Mouse (Mus musculus) embryonic facial prominence, embryonic 13.5 days (tissue): Measurements from ENCODE around the gene Polr3g. TPM values are rescaled to one million over a fixed set of nuclear protein-coding genes. Genes with fewer than 3 reads are reported as not detected.
A peak's percentile ranks its signal among the peaks of the same experiment; 100 is the strongest.
"Not testable (repeated sequence)": the region's sequence is repeated elsewhere in the genome, so short reads cannot be mapped to it uniquely, and the experiment has no call there.

Experiments used
- ATAC-seq: fragments of 200-750 bp; cut with Nextera tagmentation; 2 replicates; pipeline ENCODE4 v1.8.0; 2017; ENCODE audit warnings: low read depth; ENCODE audit not compliant: insufficient number of reproducible peaks, insufficient read depth, low FRiP score, low TSS enrichment
- H3K27ac ChIP-seq: fragments of 300-500 bp; sonication (generic); 2 replicates; pipeline ENCODE4 v1.5.1; 2015; ENCODE audit warnings: moderate library complexity, mild to moderate bottlenecking, inconsistent platforms
- H3K27me3 ChIP-seq: fragments of 300-500 bp; sonication (generic); 2 replicates; pipeline ENCODE4 v1.6.1; 2015; ENCODE audit warnings: mild to moderate bottlenecking, inconsistent platforms
- H3K36me3 ChIP-seq: fragments of 300-500 bp; sonication (generic); 2 replicates; pipeline ENCODE4 v1.6.1; 2015; ENCODE audit warnings: mild to moderate bottlenecking, inconsistent platforms
- H3K4me1 ChIP-seq: fragments of 300-500 bp; sonication (generic); 2 replicates; pipeline ENCODE4 v1.6.1; 2015; ENCODE audit warnings: inconsistent platforms
- H3K4me2 ChIP-seq: fragments of 300-500 bp; sonication (generic); 2 replicates; pipeline ENCODE4 v1.6.1; 2015; ENCODE audit warnings: moderate library complexity, mild to moderate bottlenecking, inconsistent platforms
- H3K4me3 ChIP-seq: fragments of 300-500 bp; sonication (generic); 2 replicates; pipeline ENCODE4 v1.5.1; 2015; ENCODE audit warnings: mild to moderate bottlenecking, inconsistent platforms
- H3K9ac ChIP-seq: fragments of 300-500 bp; sonication (generic); 2 replicates; pipeline ENCODE4 v1.6.1; 2015; ENCODE audit warnings: mild to moderate bottlenecking, inconsistent platforms
- H3K9me3 ChIP-seq: fragments of 300-500 bp; sonication (generic); 2 replicates; pipeline ENCODE4 v1.6.1; 2016; ENCODE audit warnings: inconsistent platforms
- WGBS: fragments of 180-500 bp; shearing (Covaris S2); methylation state at CpG from one replicate; pipeline ENCODE4 v1.1.7; 2015; ENCODE audit warnings: mixed read lengths; 5-methylcytosine and 5-hydroxymethylcytosine counted together
- polyA plus RNA-seq: library from polyadenylated mRNA; unstranded; fragments of >200 nt; fragmentation: Nextera tagmentation; extraction: Ambion mirVana; gene quantifications from 2 replicates; pipeline ENCODE4 v1.2.1, GENCODE M21; 2015

Polr3g gene
- polyA plus RNA-seq, result 18.3 and 19.4 TPM in 2 replicates

DNA sequence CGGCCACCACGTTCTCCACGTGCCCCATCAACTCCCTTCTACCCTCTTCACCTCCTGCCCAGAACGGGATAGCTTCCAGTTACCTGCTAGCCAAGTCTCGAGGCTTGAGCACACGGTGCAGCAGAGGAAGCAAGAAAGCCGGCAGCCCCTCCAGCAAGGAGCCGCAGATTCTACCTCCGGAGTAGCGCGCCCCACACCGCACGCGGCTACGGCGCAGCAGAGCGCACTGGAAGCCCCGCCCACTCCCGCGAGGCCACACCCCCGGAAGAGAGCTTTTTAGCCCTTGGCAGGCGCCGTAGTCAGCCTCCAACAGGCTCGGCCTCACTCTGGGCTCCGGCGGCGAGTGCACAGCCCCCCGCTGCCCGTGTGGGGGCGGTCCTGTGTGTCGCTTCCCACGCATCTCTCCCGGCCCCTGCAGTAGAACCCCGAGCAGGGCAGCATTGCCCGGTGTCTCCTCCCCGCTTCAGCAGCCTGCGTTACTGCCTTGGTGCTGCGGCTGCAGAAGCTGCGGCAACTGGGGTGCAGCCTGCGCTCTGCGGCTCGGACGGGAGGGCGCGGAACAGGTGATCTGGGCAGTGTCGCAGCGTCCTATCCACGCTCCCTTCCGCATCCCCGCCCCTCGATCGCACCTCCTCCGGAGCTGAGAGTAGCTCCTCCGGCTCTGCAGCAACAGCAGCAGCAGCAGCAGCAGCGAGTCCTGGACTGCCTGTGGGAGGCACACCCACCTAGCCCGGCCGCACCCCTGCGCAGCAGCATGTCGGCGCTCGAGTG, at the start of gene Polr3g, which contains the start of gene Mblac2:
Polr3g (minus strand) TSS at position 239 of the 771 bp plus-strand sequence.
Mblac2 (plus strand) TSS at position 567 of the 771 bp plus-strand sequence.
- Histone ChIP-seq H3K9me3 (no peaks in the 10 kb centered on the region), H3K27ac (peak within 1 kb of the TSS; percentile 90), H3K4me1 (peaks cover 23% of the 10 kb centered on the region), H3K27me3 (no peaks in the 10 kb centered on the region), H3K9ac (peak within 1 kb of the TSS; percentile 81), H3K4me3 (peak within 1 kb of the TSS; percentile 81), H3K36me3 (no peaks in the 10 kb centered on the region), H3K4me2 (peak within 1 kb of the TSS; percentile 98)
- peak; percentile 97 for ATAC-seq
- under 1% methylated on average over 61 of the region's 61 CpGs for WGBS

DNA sequence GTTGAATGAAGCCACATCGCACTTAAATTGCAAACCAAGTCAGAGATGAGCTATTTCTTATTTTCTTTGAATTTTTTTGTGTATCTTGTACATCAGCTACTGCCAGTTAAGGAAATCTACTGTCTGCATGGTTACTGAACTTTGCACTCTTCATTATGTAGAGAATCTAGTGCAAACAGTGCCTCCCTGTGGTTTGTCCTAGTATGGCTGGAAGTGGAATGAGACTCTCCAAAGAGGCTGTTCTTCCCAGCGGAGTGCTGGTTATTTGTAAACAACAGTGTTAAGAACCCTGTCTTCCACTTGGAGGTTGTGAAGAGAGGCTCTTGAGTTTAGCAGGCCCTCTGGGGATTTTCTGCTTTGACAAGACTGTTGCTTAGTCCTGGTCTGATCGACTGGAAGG, 49.6 kb upstream of the Polr3g start:
- no peaks in the 10 kb centered on the region; the same call in 1 of the 2 replicates for H3K36me3 ChIP-seq
- no peak overlapping the region for H3K4me3 ChIP-seq
- 35% methylated on average over 3 of the region's 3 CpGs for WGBS
- H3K4me1 ChIP-seq, result no peaks in the 10 kb centered on the region
- H3K9me3 ChIP-seq, result no peaks in the 10 kb centered on the region
- no peak overlapping the region for H3K27ac ChIP-seq
- ATAC-seq, result no peak
- no peak overlapping the region for H3K9ac ChIP-seq
- no peaks in the 10 kb centered on the region for H3K27me3 ChIP-seq
- no peak overlapping the region for H3K4me2 ChIP-seq

DNA sequence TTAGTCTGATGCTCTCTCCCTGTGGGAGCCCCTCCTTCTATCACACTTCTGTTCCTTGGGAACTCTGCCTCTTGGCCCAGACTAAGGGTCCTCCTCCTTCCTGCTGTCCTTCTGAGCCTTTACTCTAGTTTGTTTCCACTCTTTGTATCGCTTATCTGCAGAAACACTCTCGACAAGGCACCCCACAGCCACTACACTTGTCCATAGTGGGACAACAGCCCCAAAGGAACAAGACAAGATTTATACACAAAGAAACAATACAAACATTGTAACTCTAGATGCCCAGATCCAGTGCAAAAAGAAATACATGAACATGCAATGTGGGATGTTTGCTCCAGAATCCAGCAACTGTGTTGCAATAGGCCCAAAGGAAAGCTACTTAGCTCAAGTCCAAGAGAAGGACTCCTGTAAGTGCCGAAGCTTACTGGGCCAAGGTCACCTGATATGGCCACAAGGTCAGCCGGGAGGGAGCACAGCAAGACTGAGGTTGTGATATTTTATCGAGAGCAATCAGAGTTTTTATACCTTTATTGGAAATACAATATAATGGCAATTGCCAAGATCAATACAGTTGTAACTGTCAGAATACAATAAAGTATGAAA, 46.3 kb upstream of the Polr3g start:
- H3K4me1 ChIP-seq, result no peaks in the 10 kb centered on the region
- no peaks in the 10 kb centered on the region; the same call in 1 of the 2 replicates for H3K36me3 ChIP-seq
- WGBS, result 85% methylated on average over 5 of the region's 5 CpGs
- H3K27me3 ChIP-seq, result no peaks in the 10 kb centered on the region
- H3K9ac ChIP-seq, result no peak overlapping the region
- no peak overlapping the region for H3K27ac ChIP-seq
- no peak overlapping the region for H3K4me3 ChIP-seq
- H3K9me3 ChIP-seq, result no peaks in the 10 kb centered on the region
- H3K4me2 ChIP-seq, result no peak overlapping the region
- no peak for ATAC-seq

DNA sequence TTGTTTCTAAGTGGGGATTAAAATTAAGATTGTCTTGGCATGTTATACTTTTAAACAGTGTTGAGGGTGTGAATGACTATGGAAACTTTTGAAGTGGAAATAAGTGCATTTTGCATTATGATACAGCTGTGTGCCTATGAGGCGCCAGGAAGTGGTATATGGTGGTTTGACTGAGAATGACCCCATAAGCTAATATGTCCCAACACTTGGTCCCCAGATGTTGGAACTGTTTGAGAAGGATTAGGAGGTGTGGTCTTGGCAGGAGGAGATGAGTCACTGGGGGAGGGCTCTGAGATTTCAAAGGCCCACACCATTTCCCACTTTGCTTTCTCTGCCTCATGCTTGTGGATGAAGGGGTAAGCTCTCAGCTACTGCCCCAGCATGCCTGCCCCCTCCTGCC, 44.5 kb upstream of the Polr3g start:
- Histone ChIP-seq H3K36me3 (no peaks in the 10 kb centered on the region; the same call in 1 of the 2 replicates), H3K4me1 (no peaks in the 10 kb centered on the region), H3K27me3 (no peaks in the 10 kb centered on the region), H3K4me2 (no peak overlapping the region), H3K4me3 (no peak overlapping the region), H3K27ac (no peak overlapping the region), H3K9me3 (no peaks in the 10 kb centered on the region), H3K9ac (no peak overlapping the region)
- 87% methylated on average over 1 of the region's 1 CpGs for WGBS
- no peak for ATAC-seq

DNA sequence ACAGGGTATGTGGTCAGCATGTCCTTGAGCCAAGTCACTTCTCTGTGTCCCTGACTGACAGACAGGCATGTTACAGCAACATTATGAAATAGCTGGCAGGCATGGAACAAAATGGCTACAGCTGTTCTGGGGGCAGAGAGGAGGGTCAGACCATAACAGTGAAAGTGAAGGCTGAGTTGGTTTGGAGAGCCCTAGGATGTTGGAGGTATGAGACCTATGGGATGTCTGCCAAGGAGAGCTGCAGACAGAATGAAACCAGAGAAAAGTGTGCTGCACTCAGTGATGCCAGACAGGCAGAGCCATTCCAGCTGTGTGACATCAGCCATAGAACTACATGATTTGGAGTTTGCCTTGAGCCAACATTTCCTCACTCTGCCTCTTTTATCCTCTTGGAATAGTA, 44.1 kb upstream of the Polr3g start:
- H3K27ac ChIP-seq, result no peak overlapping the region
- H3K9me3 ChIP-seq, result no peaks in the 10 kb centered on the region
- no peak overlapping the region for H3K4me2 ChIP-seq
- no peaks in the 10 kb centered on the region; the same call in 1 of the 2 replicates for H3K36me3 ChIP-seq
- H3K4me3 ChIP-seq, result no peak overlapping the region
- H3K9ac ChIP-seq, result no peak overlapping the region
- no peaks in the 10 kb centered on the region for H3K27me3 ChIP-seq
- no peaks in the 10 kb centered on the region for H3K4me1 ChIP-seq
- ATAC-seq, result no peak

DNA sequence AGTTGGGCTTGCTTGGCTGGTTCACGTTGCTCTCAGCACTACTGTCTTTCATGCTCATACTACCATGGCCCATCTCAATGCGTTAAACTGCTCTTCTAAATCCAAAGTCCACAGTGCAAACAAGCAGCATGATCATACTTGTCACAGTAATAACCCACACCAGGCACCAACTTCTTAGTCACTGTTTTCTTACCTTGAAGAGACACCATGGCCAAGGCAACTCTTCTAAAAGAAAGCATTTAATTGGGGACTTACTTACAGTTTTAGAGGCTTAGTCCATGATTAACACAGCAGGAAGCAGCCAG, 33.2 kb upstream of the Polr3g start:
- no peak overlapping the region for H3K4me2 ChIP-seq
- WGBS, result 31% methylated on average over 2 of the region's 2 CpGs
- no peak for ATAC-seq

DNA sequence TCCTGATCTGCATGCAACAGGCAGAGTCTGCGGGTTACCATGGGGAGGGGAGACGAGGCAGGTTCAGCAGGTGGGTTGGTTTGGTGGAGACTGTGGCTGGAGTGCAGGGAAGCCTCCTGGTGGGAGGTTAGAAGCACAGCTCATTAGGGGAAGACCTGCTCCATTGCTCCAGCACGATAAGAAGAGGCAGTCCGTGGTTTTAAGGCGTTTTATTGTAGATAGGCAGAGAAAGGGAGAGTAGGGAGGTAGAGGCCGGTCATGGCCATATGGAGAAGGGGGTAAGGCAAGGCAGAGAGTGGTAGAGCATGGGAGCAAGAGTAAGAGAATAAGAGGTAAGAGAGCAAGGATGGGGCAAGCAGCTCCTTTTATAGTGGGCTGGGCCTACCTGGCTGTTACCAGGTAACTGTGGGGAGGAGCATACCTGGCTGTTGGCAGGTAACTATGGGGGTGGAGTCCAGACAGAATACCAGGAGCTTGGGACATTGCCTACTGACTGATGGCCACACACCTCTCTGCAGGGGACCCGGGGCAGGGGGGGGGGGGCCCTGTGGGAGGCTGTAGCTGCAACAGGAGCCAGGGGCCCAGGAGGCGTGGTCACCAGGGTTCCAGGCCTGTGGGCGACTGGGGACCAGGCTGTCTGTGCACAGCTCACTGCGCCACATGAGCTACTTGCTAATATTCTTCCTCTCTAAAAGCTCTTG, 32.7 kb upstream of the Polr3g start:
- ATAC-seq, result peak; percentile 43; the same call in 1 of the 2 replicates
- Histone ChIP-seq H3K9ac (no peak overlapping the region), H3K27me3 (no peaks in the 10 kb centered on the region), H3K4me3 (no peak overlapping the region), H3K36me3 (no peaks in the 10 kb centered on the region), H3K4me2 (no peak overlapping the region), H3K9me3 (no peaks in the 10 kb centered on the region), H3K4me1 (no peaks in the 10 kb centered on the region), H3K27ac (no peak overlapping the region)
- 44% methylated on average over 10 of the region's 10 CpGs for WGBS

More for the DNA sequence above, 33.2 kb upstream of the Polr3g start:
- no peak overlapping the region for H3K4me3 ChIP-seq
- no peaks in the 10 kb centered on the region for H3K9me3 ChIP-seq
- no peaks in the 10 kb centered on the region for H3K4me1 ChIP-seq
- H3K36me3 ChIP-seq, result no peaks in the 10 kb centered on the region
- no peak overlapping the region for H3K9ac ChIP-seq
- no peaks in the 10 kb centered on the region for H3K27me3 ChIP-seq
- no peak overlapping the region for H3K27ac ChIP-seq

DNA sequence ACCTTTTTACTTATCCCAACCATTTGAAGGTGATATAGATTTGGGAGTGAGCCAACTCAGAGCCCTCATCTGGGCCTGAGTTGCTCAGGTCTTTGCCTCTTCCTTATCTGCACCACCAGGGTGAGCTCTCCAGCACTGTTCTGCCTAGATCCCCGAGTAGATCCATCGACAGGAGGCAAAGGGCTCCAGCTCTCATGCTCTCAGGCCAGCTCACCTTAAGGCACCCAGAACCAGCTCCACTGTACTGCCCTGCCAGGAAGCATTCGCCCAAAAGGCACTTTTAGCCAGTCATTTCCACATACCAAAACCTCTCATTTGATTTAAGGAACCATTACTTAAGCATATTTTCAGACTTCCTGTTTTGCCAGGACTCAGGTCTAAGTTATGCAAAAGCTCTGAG, 30.1 kb upstream of the Polr3g start:
- no peaks in the 10 kb centered on the region for H3K9me3 ChIP-seq
- no peak overlapping the region for H3K4me2 ChIP-seq
- H3K27ac ChIP-seq, result no peak overlapping the region
- H3K36me3 ChIP-seq, result no peaks in the 10 kb centered on the region
- 54% methylated on average over 3 of the region's 3 CpGs for WGBS
- no peaks in the 10 kb centered on the region for H3K4me1 ChIP-seq
- H3K9ac ChIP-seq, result no peak overlapping the region
- no peaks in the 10 kb centered on the region for H3K27me3 ChIP-seq
- no peak for ATAC-seq
- H3K4me3 ChIP-seq, result no peak overlapping the region

DNA sequence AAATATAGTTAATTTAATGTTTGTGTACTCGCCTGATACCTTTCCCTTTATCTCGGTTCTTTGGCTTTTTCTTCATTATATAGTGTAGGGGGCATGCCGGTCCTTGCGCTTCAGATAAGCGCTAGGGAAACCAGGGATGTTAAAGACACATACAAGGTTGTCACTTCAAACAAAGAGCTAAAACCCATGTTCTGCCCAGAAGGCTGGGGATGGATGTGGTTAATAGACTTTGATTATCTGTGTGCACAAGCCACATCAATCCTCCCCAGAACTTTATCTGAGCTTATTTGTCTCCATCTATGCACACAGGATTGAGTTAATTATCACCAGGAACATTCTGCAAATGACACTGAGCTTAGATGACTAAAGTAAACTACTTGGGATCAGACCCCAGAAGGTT, 25.8 kb upstream of the Polr3g start:
- Histone ChIP-seq H3K4me2 (no peak overlapping the region), H3K36me3 (no peaks in the 10 kb centered on the region), H3K9me3 (no peaks in the 10 kb centered on the region)

DNA sequence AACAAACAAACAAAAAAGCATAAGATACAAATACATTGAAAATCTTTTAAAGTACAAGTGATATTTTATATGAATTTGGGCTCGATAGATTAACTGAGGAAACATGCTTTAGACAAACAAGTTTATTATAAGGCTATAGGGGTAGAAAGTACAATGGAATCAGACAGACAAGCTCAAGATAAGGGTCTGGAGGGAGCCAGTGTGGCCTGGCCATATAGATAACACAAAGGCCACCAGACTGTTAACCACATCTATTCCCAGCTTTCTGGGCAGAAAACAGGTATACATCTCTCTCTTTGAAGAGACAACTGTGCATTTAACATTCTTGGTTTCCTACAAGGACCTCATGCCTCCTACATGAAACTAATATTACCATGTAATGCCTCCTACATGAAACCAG, 19.5 kb upstream of the Polr3g start:
- Histone ChIP-seq H3K4me3 (no peak overlapping the region), H3K9ac (no peak overlapping the region), H3K27ac (no peak overlapping the region), H3K36me3 (no peaks in the 10 kb centered on the region), H3K4me2 (no peak overlapping the region), H3K4me1 (no peaks in the 10 kb centered on the region), H3K9me3 (no peaks in the 10 kb centered on the region), H3K27me3 (no peaks in the 10 kb centered on the region)
- 89% methylated on average over 1 of the region's 1 CpGs for WGBS
- no peak for ATAC-seq

More for the DNA sequence above, 25.8 kb upstream of the Polr3g start:
- Histone ChIP-seq H3K9ac (no peak overlapping the region), H3K4me1 (no peaks in the 10 kb centered on the region), H3K27me3 (no peaks in the 10 kb centered on the region), H3K4me3 (no peak overlapping the region), H3K27ac (no peak overlapping the region)
- whole genome bisulfite sequencing, result 86% methylated on average over 5 of the region's 5 CpGs
- ATAC-seq, result no peak

DNA sequence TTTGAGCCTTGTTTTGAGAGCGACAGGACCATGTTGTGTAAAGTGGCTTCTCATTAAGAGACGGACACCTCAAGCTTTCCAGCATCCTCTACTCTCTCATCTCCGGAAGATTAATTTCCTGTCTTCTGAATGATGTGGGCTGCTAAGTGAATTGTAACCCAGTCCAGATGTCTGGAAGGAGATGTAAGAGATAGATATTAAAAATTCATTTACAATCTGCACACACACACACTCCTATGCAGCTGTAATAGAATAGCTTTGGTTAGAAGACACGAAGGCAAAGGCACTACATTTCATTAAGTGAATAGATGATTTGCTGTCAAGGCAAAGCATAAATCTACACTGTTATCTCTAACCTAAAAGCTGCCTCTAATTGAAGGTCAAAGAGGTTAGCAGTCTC, 18.3 kb upstream of the Polr3g start:
- ATAC-seq, result no peak
- H3K9ac ChIP-seq, result no peak overlapping the region
- H3K9me3 ChIP-seq, result no peaks in the 10 kb centered on the region
- H3K36me3 ChIP-seq, result no peaks in the 10 kb centered on the region
- no peaks in the 10 kb centered on the region for H3K4me1 ChIP-seq
- no peak overlapping the region for H3K4me3 ChIP-seq
- 67% methylated on average over 4 of the region's 4 CpGs for WGBS
- no peak overlapping the region for H3K4me2 ChIP-seq
- no peaks in the 10 kb centered on the region for H3K27me3 ChIP-seq
- no peak overlapping the region for H3K27ac ChIP-seq

DNA sequence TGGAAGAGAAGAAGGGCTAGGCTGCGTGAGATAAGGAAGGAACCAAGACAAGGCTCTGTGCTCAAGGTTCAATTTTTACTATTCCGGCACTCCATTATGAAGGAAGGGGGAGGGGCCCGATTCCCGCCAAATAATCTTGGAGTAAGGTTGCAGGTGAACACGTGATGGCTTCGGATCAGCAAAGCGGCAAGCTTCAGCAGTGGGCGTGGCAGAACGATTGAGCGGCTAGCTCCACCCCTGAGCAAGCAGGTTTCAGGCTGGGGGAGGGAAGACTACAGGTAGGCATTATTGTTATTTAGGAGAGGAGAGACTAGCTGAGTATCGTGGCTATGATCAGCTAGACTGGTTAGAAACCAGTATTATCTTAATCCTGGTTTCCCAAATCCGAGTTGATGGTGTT, 17.3 kb upstream of the Polr3g start:
- WGBS, result 64% methylated on average over 12 of the region's 12 CpGs
- H3K9me3 ChIP-seq, H3K4me2 ChIP-seq: not testable (repeated sequence)

More for the DNA sequence above, 17.3 kb upstream of the Polr3g start:
- not testable (repeated sequence) for H3K4me1 ChIP-seq, H3K36me3 ChIP-seq, H3K9ac ChIP-seq, H3K4me3 ChIP-seq, ATAC-seq, H3K27ac ChIP-seq, H3K27me3 ChIP-seq
